Mouse (Mus musculus): ENCODE data around the gene Chaf1a. TPM values are rescaled to one million over a fixed set of nuclear protein-coding genes. Genes with fewer than 3 reads are reported as not detected.

The Chaf1a gene
- total RNA-seq (2021) = 1 to 10 TPM; 1.7 to 1.9 TPM

DNA sequence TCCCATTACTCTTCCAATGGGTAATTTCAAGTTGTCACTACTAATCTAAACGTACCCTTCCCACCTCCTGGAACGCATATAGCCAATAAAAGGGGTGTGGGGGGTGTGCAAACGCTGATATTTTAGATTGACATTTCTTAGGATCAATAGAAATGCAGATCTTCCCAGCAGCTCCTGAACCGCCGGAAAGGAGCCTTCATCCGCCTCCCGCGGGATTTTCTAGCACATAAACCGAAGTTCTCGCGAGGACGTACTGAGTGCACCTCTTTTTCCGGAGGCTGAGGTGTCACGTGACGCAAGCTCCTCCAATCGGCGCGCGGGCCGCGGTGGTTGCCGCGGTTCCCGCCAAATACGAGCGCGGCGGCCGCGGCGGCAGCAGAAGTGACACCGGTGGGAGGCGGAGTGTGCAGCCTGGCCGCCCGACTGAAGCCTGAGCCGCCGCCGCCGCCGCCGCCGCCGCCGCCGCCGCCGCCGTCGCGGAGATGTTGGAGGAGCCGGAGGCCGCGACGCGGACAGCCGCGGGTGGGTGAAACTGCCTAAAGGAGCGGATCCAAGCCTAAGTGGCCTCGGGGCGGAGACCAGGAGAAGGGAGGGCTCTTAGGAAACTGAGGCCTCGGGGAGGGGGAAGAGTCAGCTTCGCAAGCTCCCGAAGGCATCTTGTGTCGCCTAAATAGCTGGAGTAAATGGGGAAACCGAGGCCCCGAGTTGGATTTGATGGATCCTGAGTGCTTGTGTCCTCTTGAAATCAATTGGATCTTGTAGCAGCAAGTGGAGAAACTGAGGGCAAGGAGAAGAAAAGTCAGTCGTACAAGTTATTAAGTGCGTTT, at the start of gene Chaf1a:
Gene Chaf1a, plus strand, starts transcription at position 410 of the 827 bp plus-strand sequence.
- intact Hi-C loops (cut with DNase I) = no loop called here
- peak; percentile 97 to 99 for DNase-seq (ENCODE audit: low spot score in 2 of 2)

GRCm38 (mm10) chr17:55996007-55996406, 44.2 kb upstream of the Chaf1a start:
- DNase-seq (ENCODE audit: low spot score in 2 of 2) = no peak
- intact Hi-C loops (cut with DNase I) = no loop called here

GRCm38 (mm10) chr17:55999794-56000499, 40.3 kb upstream of the Chaf1a start:
- intact Hi-C loops (cut with DNase I) = no loop called here
- DNase-seq (ENCODE audit: low spot score in 2 of 2) = no peak

- DNase-seq (ENCODE audit: low spot score in 2 of 2) = no peak
- intact Hi-C loops (cut with DNase I) = no loop called here
These were observed 37.2 kb upstream of the Chaf1a start for GRCm38 (mm10) chr17:56003000-56003399.

DNA sequence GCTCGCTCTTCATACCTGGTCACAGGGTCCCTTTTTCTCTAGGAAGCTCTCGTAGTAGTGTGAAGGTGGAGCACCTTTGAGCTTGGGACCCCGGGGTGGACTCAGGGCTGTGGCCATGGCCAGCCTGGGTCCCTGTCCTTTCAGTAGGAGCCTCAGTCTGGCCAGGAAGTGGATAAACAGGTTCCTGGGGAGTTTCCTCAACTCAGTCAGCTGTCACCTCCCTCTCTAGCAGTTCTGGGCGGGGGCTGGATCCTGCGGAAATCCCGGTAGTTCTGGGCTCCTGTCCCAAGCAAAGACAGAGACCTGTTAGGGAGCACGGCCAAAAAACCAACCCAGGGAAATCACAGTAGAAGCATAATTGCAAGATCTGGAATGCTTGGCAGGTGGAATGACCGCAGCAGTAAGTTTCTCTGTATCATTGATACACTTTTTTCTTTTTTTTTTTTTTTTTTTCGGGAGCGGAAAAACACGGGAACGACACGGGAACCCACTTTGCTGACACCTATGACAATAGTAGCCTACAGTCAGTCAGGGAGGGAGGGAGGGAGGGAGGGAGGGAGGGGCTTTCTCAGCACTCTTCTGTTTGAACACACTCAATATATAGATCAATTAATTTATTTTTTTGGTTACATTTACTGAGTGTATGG, 34.7 kb upstream of the Chaf1a start, which contains the start of the genes Stap2 and Mpnd:
Gene Stap2, minus strand, starts transcription at position 170 of the 647 bp plus-strand sequence.
Gene Mpnd, plus strand, starts transcription at position 297 of the 647 bp plus-strand sequence.
- no peak for DNase-seq (ENCODE audit: low spot score in 2 of 2)
- intact Hi-C loops (cut with DNase I) = loop anchor here (5.0 kb wide), 1 partner anchor 303 kb away; no protein-coding TSS in a partner anchor

DNA sequence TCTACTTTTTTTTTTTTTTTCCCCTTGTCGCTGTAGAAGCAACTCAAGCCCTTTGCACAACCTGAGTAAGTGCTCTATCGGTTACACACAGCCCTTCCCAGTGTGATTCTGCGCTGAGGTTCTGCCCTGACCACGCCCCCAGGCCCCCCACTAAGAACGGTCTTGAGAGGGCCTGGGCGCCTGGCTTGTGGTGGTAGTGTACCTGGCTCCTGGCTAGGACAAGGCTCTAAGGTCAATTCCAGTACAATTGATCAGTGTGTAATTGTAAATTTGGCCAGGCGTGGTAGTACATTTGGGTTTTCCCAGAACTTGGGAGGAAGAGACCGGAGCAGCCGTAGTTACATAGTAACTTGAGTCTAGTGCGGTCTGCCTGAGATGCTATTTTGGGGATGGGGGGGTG, 33.3 kb upstream of the Chaf1a start:
- intact Hi-C loops (cut with DNase I) = loop anchor here (5.0 kb wide), 1 partner anchor 305 kb away; no protein-coding TSS in a partner anchor
- no peak for DNase-seq (ENCODE audit: low spot score in 2 of 2)

GRCm38 (mm10) chr17:56007444-56008355, 32.5 kb upstream of the Chaf1a start:
- intact Hi-C loops (cut with DNase I) = loop anchor here (5.0 kb wide), 1 partner anchor 305 kb away; no protein-coding TSS in a partner anchor
- no peak for DNase-seq (ENCODE audit: low spot score in 2 of 2)

GRCm38 (mm10) chr17:56008356-56009087, 31.7 kb upstream of the Chaf1a start:
- DNase-seq (ENCODE audit: low spot score in 2 of 2) = peak; percentile 94 to 98
- intact Hi-C loops (cut with DNase I) = loop anchor here (1.0 to 5.0 kb wide), 2 partner anchors 28 to 306 kb away; partner anchors contain the start of gene Sh3gl1

DNA sequence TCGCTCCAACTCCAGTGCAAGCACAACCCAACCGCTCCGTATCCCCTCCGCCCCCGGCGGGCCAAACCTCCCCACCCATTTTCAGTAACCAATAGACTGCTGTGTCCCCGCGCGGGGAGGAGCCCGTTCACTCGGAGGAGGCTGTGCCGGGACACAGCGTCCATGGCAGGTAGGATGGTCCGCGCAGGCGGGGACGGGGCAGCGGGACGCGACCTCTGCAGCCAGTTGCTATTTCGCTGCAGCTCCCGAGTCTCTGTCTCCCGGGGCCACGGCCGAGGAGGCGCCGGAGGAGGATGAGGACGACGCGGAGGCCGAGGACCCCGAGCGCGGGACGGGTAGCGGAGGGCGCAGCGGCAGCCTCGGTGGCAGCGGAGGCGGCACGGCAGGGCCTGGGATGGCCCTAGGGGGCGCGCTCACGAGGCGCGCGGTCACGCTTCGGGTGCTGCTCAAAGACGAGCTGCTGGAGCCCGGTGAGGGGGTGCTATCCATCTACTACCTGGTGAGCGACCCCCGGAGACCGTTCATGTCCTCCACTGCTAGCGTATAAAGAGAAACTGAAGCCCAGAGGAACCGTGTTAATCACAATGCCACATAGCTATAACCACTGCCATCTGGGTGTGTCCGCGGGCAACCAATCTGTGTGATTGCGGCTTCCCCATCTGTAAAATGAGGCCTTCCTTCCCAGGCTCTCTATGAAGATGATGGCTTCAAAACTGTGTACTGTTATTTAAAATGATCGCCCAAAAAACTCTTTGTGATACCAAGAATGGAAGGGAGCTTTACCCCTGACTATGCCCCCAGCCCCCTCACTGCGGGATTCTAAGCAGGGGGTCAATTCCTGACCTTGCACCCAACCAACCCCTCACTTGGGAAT, 30.9 kb upstream of the Chaf1a start:
- intact Hi-C loops (cut with DNase I) = loop anchor here (1.0 to 5.0 kb wide), 2 partner anchors 27 to 307 kb away; partner anchors contain the start of gene Sh3gl1
- DNase-seq (ENCODE audit: low spot score in 2 of 2) = peak; percentile 92 to 96

- intact Hi-C loops (cut with DNase I) = loop anchor here (1.0 to 5.0 kb wide), 3 partner anchors 26 to 308 kb away; partner anchors contain the start of gene Sh3gl1
- DNase-seq (ENCODE audit: low spot score in 2 of 2) = no peak
These were observed 30.3 kb upstream of the Chaf1a start for GRCm38 (mm10) chr17:56009962-56010240.

GRCm38 (mm10) chr17:56010255-56010654, 30.0 kb upstream of the Chaf1a start:
- intact Hi-C loops (cut with DNase I) = loop anchor here (2.0 kb wide), 1 partner anchor 33 kb away; no protein-coding TSS in a partner anchor
- DNase-seq (ENCODE audit: low spot score in 2 of 2) = no peak

DNA sequence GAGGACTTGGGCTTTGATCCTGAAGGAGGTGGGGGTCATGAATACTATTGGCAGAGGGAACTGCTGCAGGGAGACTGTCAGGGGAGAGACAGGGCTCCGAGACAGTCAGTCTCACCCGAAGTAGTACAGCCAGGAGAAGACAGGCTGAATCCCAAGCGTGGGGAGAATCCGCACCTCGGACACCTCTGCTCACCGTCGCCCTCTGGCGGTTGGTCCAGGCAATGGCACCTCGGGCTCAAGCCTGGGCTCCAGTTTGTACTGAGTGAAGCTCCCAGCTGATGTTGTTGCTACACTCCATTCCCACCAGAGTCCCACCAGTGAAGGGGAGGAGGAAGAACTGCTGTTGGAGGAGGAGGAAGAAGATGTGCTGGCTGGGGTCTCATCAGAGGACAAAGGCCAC, 29.6 kb upstream of the Chaf1a start:
- DNase-seq (ENCODE audit: low spot score in 2 of 2) = peak; percentile 56 to 66
- intact Hi-C loops (cut with DNase I) = loop anchor here (2.0 kb wide), 1 partner anchor 34 kb away; no protein-coding TSS in a partner anchor

- intact Hi-C loops (cut with DNase I) = loop anchor here (2.0 kb wide), 1 partner anchor 35 kb away; no protein-coding TSS in a partner anchor
- no peak for DNase-seq (ENCODE audit: low spot score in 2 of 2)
These were observed 28.8 kb upstream of the Chaf1a start for GRCm38 (mm10) chr17:56011441-56011840.

GRCm38 (mm10) chr17:56015293-56015692, 24.9 kb upstream of the Chaf1a start:
- DNase-seq (ENCODE audit: low spot score in 2 of 2) = no peak
- intact Hi-C loops (cut with DNase I) = no loop called here

- intact Hi-C loops (cut with DNase I) = no loop called here
These were observed 23.9 kb upstream of the Chaf1a start for GRCm38 (mm10) chr17:56016382-56016781.

DNA sequence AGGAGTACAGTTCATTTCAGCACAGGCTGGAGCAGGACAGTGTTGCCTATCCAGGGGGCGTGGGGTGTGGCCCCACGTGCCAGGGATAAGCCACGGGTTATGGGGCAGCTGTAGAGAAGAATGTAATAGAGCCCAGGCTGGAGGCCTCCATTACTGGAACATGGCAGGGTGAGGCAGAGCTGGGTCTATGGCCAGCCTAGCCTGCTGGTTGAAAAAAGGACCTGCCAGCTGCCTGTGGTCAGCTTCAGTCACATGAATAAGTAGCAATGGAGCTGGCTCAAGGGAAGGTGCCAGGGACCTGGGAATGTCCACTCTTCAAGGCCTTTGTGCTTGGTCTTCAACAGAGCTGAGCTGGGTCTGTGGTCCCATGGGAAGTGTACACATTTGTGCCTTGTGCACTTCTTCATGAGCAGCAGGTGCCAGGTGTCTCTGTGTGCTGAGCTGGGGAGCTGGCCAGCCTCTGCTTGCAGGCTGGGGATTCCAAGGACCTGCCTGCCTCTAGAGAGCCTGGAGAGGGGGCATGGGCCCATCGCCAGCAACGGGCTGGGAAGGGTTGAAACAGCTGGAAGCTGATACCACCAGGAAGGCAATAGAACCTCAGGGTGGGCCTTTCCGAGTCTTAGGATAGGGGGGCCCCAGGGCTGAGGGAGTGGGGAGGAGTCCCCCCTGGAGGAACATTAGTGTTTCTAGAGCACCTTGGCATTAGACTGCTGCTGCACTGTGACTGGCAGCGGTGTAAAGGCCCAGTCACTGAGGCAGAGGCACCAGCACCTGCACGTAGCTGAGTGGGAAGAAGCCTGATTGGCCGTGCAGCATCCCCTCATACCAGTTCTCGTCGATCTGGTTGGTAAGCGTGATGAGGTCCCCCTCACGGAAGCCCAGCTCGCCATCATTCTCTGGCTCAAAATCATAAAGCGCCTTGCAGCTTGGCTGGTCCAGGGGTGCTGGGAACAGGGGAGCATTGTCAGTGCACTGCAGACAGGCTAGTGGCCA, 23.1 kb upstream of the Chaf1a start:
- DNase-seq (ENCODE audit: low spot score in 2 of 2) = no peak

More at GRCm38 (mm10) chr17:56016382-56016781, 23.9 kb upstream of the Chaf1a start:
- no peak for DNase-seq (ENCODE audit: low spot score in 2 of 2)

More for the DNA sequence above, 23.1 kb upstream of the Chaf1a start:
- intact Hi-C loops (cut with DNase I) = no loop called here

Data from left cerebral cortex, postnatal 25 days (tissue).